Mouse (Mus musculus): ENCODE measurements around the gene Alox5ap. TPM values are rescaled to one million over a fixed set of nuclear protein-coding genes. Genes with fewer than 3 reads are reported as not detected.

Alox5ap gene
- polyA plus RNA-seq, 1 experiment: 8.2 TPM

- H3K36me3 ChIP-seq (ENCODE audit: control insufficient read depth, insufficient read depth): no peaks in the 10 kb centered on the region
- no peaks in the 10 kb centered on the region for H3K27me3 ChIP-seq (ENCODE audit: control insufficient read depth, insufficient read depth, insufficient read length)
- H3K79me2 ChIP-seq (ENCODE audit: control insufficient read depth, insufficient read depth): no peaks in the 10 kb centered on the region
- no peak overlapping the region for H3ac ChIP-seq (ENCODE audit: control insufficient read depth, insufficient read length, low read depth)
- no peak overlapping the region for H3K4me3 ChIP-seq (ENCODE audit: insufficient read depth, poor library complexity, severe bottlenecking)
- TF ChIP-seq MYOD1 (IDR thresholded peaks at IDR 0.05; ENCODE audit: control insufficient read depth, insufficient read length, low read depth): no peak
- TF ChIP-seq CEBPB (IDR thresholded peaks at IDR 0.05; ENCODE audit: low read depth): no peak
- no peak for TF ChIP-seq USF1 (IDR thresholded peaks at IDR 0.05; ENCODE audit: low read depth)
- no peak for TF ChIP-seq MAX (IDR thresholded peaks at IDR 0.05)
- no peaks in the 10 kb centered on the region for H3K79me3 ChIP-seq (ENCODE audit: low read depth)
Measured at GRCm38 (mm10) chr5:149274390-149275104, 10.0 kb downstream of the Alox5ap start.

DNA sequence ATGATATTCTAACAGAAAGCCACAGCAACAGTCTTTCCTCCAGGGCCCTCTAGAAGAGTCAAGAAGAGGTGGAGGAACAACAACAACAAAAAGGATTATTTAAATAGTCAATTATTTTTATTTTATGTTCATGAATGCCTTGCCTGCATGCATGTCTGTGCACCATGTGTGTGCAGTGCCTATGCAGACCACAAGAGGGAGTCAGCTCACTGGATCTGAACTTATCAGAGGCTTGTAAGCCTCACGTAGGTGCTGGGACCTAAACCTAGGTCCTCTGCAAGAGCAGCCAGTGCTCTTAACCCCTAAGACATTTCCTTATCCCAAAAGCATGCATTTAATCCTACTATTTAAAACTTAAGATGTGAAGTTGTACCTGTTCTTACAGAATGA, 10.5 kb downstream of the Alox5ap start:
- H3K79me2 ChIP-seq (ENCODE audit: control insufficient read depth, insufficient read depth): no peaks in the 10 kb centered on the region
- H3K36me3 ChIP-seq (ENCODE audit: control insufficient read depth, insufficient read depth): no peaks in the 10 kb centered on the region
- TF ChIP-seq MAX (IDR thresholded peaks at IDR 0.05): no peak
- TF ChIP-seq CTCF (IDR thresholded peaks at IDR 0.05; ENCODE audit: control insufficient read depth, insufficient read depth, insufficient read length): no peak
- no peak for TF ChIP-seq FOSL1 (IDR thresholded peaks at IDR 0.05; ENCODE audit: insufficient read depth, low read length, poor library complexity, severe bottlenecking)
- TF ChIP-seq MYOD1 (IDR thresholded peaks at IDR 0.05; ENCODE audit: control insufficient read depth, insufficient read length, low read depth): no peak
- TF ChIP-seq USF1 (IDR thresholded peaks at IDR 0.05; ENCODE audit: low read depth): no peak
- TF ChIP-seq MYOG (IDR thresholded peaks at IDR 0.05; ENCODE audit: control insufficient read depth, extremely low read depth, insufficient read length): no peak
- TF ChIP-seq CEBPB (IDR thresholded peaks at IDR 0.05; ENCODE audit: low read depth): no peak
- no peak overlapping the region for H3ac ChIP-seq (ENCODE audit: control insufficient read depth, insufficient read length, low read depth)
- H3K4me3 ChIP-seq (ENCODE audit: insufficient read depth, poor library complexity, severe bottlenecking): no peak overlapping the region
- H3K27me3 ChIP-seq (ENCODE audit: control insufficient read depth, insufficient read depth, insufficient read length): no peaks in the 10 kb centered on the region
- no peaks in the 10 kb centered on the region for H3K79me3 ChIP-seq (ENCODE audit: low read depth)

- TF ChIP-seq CTCF (IDR thresholded peaks at IDR 0.05; ENCODE audit: control insufficient read depth, insufficient read depth, insufficient read length): no peak
- TF ChIP-seq MYOD1 (IDR thresholded peaks at IDR 0.05; ENCODE audit: control insufficient read depth, insufficient read length, low read depth): no peak
- TF ChIP-seq CEBPB (IDR thresholded peaks at IDR 0.05; ENCODE audit: low read depth): no peak
- no peak for TF ChIP-seq MAX (IDR thresholded peaks at IDR 0.05)
- TF ChIP-seq FOSL1 (IDR thresholded peaks at IDR 0.05; ENCODE audit: insufficient read depth, low read length, poor library complexity, severe bottlenecking): no peak
- TF ChIP-seq MYOG (IDR thresholded peaks at IDR 0.05; ENCODE audit: control insufficient read depth, extremely low read depth, insufficient read length): no peak
- TF ChIP-seq USF1 (IDR thresholded peaks at IDR 0.05; ENCODE audit: low read depth): no peak
- Histone ChIP-seq H3K79me3 (ENCODE audit: low read depth) (no peaks in the 10 kb centered on the region), H3K79me2 (ENCODE audit: control insufficient read depth, insufficient read depth) (no peaks in the 10 kb centered on the region), H3ac (ENCODE audit: control insufficient read depth, insufficient read length, low read depth) (no peak overlapping the region), H3K4me3 (ENCODE audit: insufficient read depth, poor library complexity, severe bottlenecking) (no peak overlapping the region), H3K36me3 (ENCODE audit: control insufficient read depth, insufficient read depth) (no peaks in the 10 kb centered on the region), H3K27me3 (ENCODE audit: control insufficient read depth, insufficient read depth, insufficient read length) (no peaks in the 10 kb centered on the region)
Measured at GRCm38 (mm10) chr5:149277529-149277928, 13.0 kb downstream of the Alox5ap start.

DNA sequence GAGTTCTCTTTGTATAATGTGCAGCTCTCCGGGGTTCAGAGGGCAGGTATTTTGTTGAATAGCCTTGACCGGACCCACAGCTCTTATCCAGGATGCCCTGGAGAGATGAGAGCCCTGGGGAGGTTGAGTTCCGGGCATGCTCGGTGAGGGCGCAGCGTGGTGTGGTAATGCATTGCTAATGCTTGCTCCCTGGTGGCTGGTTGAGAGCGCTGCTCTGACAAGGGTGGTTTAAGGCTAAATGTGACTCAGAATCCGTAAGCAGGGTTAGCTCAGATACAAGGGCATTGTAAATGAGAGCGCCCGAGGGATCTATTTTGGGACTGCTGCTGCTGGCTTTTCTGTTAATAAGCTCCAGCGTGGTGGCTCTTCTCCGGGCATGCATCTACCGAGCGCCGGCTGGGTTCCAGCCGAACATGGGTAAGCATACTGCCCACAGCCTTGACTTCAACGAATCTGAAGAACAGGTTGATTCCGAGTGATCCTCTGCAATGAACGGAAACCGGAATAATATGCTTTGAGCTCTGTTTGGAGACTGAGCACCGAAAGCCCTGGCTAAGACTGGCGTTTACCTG, 14.8 kb downstream of the Alox5ap start:
- TF ChIP-seq CEBPB (IDR thresholded peaks at IDR 0.05; ENCODE audit: low read depth) (no peak), MAX (IDR thresholded peaks at IDR 0.05) (no peak), CTCF (IDR thresholded peaks at IDR 0.05; ENCODE audit: control insufficient read depth, insufficient read depth, insufficient read length) (no peak), MYOG (IDR thresholded peaks at IDR 0.05; ENCODE audit: control insufficient read depth, extremely low read depth, insufficient read length) (no peak), USF1 (IDR thresholded peaks at IDR 0.05; ENCODE audit: low read depth) (no peak), MYOD1 (IDR thresholded peaks at IDR 0.05; ENCODE audit: control insufficient read depth, insufficient read length, low read depth) (no peak)
- no peaks in the 10 kb centered on the region for H3K36me3 ChIP-seq (ENCODE audit: control insufficient read depth, insufficient read depth)
- no peak overlapping the region for H3K4me3 ChIP-seq (ENCODE audit: insufficient read depth, poor library complexity, severe bottlenecking)
- H3ac ChIP-seq (ENCODE audit: control insufficient read depth, insufficient read length, low read depth): no peak overlapping the region
- H3K79me3 ChIP-seq (ENCODE audit: low read depth): no peaks in the 10 kb centered on the region
- no peaks in the 10 kb centered on the region for H3K27me3 ChIP-seq (ENCODE audit: control insufficient read depth, insufficient read depth, insufficient read length)
- H3K79me2 ChIP-seq (ENCODE audit: control insufficient read depth, insufficient read depth): no peaks in the 10 kb centered on the region

DNA sequence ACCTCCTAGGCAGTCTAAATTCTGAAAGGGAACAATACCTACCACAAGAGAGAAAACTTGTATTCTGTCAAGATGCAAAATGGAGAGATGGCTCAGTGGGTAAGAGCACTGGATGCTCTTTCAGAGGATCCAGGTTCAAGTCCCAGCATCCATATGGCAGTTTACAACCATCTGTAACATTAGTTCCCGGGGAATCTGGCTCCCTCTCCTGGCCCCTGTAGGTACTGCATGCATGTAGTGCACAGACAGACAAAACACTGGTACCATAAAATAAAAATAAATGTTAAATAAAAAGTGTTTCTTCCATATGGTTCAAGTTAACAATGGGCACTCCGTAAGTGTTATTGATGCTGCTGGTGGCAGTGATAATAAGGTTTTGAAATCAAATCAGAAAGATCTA, 18.4 kb downstream of the Alox5ap start:
- Histone ChIP-seq H3K4me3 (ENCODE audit: insufficient read depth, poor library complexity, severe bottlenecking) (no peak overlapping the region), H3K79me3 (ENCODE audit: low read depth) (no peaks in the 10 kb centered on the region), H3K27me3 (ENCODE audit: control insufficient read depth, insufficient read depth, insufficient read length) (no peaks in the 10 kb centered on the region), H3K79me2 (ENCODE audit: control insufficient read depth, insufficient read depth) (no peaks in the 10 kb centered on the region), H3ac (ENCODE audit: control insufficient read depth, insufficient read length, low read depth) (no peak overlapping the region), H3K36me3 (ENCODE audit: control insufficient read depth, insufficient read depth) (no peaks in the 10 kb centered on the region)
- TF ChIP-seq MAX (IDR thresholded peaks at IDR 0.05): no peak
- TF ChIP-seq FOSL1 (IDR thresholded peaks at IDR 0.05; ENCODE audit: insufficient read depth, low read length, poor library complexity, severe bottlenecking): no peak
- TF ChIP-seq USF1 (IDR thresholded peaks at IDR 0.05; ENCODE audit: low read depth): no peak

GRCm38 (mm10) chr5:149283821-149284220, 19.3 kb downstream of the Alox5ap start:
- no peak overlapping the region for H3ac ChIP-seq (ENCODE audit: control insufficient read depth, insufficient read length, low read depth)
- H3K4me3 ChIP-seq (ENCODE audit: insufficient read depth, poor library complexity, severe bottlenecking): no peak overlapping the region
- no peaks in the 10 kb centered on the region for H3K79me3 ChIP-seq (ENCODE audit: low read depth)
- TF ChIP-seq MYOD1 (IDR thresholded peaks at IDR 0.05; ENCODE audit: control insufficient read depth, insufficient read length, low read depth): no peak
- no peak for TF ChIP-seq FOSL1 (IDR thresholded peaks at IDR 0.05; ENCODE audit: insufficient read depth, low read length, poor library complexity, severe bottlenecking)
- TF ChIP-seq MAX (IDR thresholded peaks at IDR 0.05): no peak
- H3K79me2 ChIP-seq (ENCODE audit: control insufficient read depth, insufficient read depth): no peaks in the 10 kb centered on the region
- H3K36me3 ChIP-seq (ENCODE audit: control insufficient read depth, insufficient read depth): no peaks in the 10 kb centered on the region
- H3K27me3 ChIP-seq (ENCODE audit: control insufficient read depth, insufficient read depth, insufficient read length): no peaks in the 10 kb centered on the region
